In the genomic region with DNA sequence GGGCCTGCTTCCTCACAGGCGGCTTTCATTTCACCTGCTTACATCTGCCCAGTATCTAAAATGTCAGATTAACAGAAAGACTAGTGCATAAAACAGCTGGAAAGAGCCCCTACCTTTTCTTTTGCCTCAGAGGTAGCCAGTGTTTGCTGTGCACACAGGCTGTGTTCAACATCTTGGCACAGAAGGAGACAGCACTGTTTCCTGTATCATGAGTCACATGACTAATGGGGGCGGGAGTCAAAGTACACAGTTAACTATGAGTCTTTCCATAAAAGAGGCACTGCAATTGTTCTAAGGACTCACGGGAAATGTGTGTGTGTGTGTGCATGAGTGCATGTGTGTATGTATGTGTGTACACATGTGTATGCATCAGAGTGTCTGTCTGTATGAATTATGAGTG, we compare ENCODE assay signal across 12 mouse cellular contexts. TPM values are rescaled to one million over a fixed set of nuclear protein-coding genes. Genes with fewer than 3 reads are reported as not detected.
A peak's percentile ranks its signal among the peaks of the same experiment; 100 is the strongest.
DNase-seq lines count a peak whose midpoint lies in the region; ATAC-seq and TF ChIP-seq lines count a peak whose summit lies in the region.
"Had no signal": no experiment of that assay in that cellular context is flagged by ENCODE, and none has a peak within 500 bp of the region (broad histone marks: within the 10 kb centered on the region; RNA-seq: fewer than 3 reads in every experiment).

No protein-coding gene starts in this region.

- no peaks in the 10 kb centered on the region for H3K79me2 ChIP-seq in C2C12 (ENCODE audit: control insufficient read depth, insufficient read depth)

- H3K4me2 ChIP-seq in kidney, embryonic 16.5 days (replicated peaks; ENCODE audit: low read depth, low read length): no peak overlapping the region
- H3K4me2 ChIP-seq in intestine, embryonic 16.5 days (ENCODE audit: low read depth, low read length): no peak overlapping the region; the same call in 1 of the 2 replicates
- H3K4me2 ChIP-seq: forebrain, embryonic 15.5 days; lung, embryonic 15.5 days had no signal

- no peaks in the 10 kb centered on the region for H3K79me3 ChIP-seq in C2C12 (ENCODE audit: low read depth)

- DNase-seq in kidney, adult 9 months: peak; percentile 62
- peak; percentile 19 for DNase-seq in 3134 (ENCODE audit: extremely low read depth, insufficient read length, low spot score)
- DNase-seq in hindbrain, embryonic 10.5 days (ENCODE audit: low spot score): no peak
- no peak for DNase-seq in neural tube, embryonic 10.5 days (ENCODE audit: extremely low spot score, low spot score)
- DNase-seq: cerebellum, adult 8-10 months; heart, adult 18-20 months; right cerebral cortex, postnatal 14 days had no signal

- H3K4me1 ChIP-seq in kidney, embryonic 16.5 days (ENCODE audit: insufficient read depth, low read length): peaks cover 27% of the 10 kb centered on the region
- peaks cover 40% of the 10 kb centered on the region for H3K4me1 ChIP-seq in intestine, embryonic 16.5 days (ENCODE audit: control insufficient read depth, insufficient read depth, low read length)
- H3K4me1 ChIP-seq in hindbrain, embryonic 10.5 days (replicated peaks): peaks cover 82% of the 10 kb centered on the region

- no peaks in the 10 kb centered on the region for H3K27me3 ChIP-seq in kidney, embryonic 16.5 days (ENCODE audit: insufficient read depth, low read length)
- peaks cover 5% of the 10 kb centered on the region for H3K27me3 ChIP-seq in C2C12 (ENCODE audit: control insufficient read depth, insufficient read depth, insufficient read length)
- no peaks in the 10 kb centered on the region for H3K27me3 ChIP-seq in intestine, embryonic 16.5 days (replicated peaks; ENCODE audit: control insufficient read depth, insufficient read depth, low read length)
- H3K27me3 ChIP-seq in hindbrain, embryonic 10.5 days (ENCODE audit: insufficient read depth, poor library complexity, severe bottlenecking): peaks cover 28% of the 10 kb centered on the region
- H3K27me3 ChIP-seq: forebrain, embryonic 15.5 days had no signal

- no peak overlapping the region for H3ac ChIP-seq in C2C12 (ENCODE audit: control insufficient read depth, insufficient read length, low read depth)

- H3K9ac ChIP-seq in kidney, embryonic 16.5 days (replicated peaks; ENCODE audit: low read length): no peak overlapping the region
- H3K9ac ChIP-seq in intestine, embryonic 16.5 days (ENCODE audit: low read depth, low read length): no peak overlapping the region
- H3K9ac ChIP-seq: forebrain, embryonic 15.5 days; lung, embryonic 15.5 days had no signal

- TF ChIP-seq CTCF in C2C12 (IDR thresholded peaks at IDR 0.05; ENCODE audit: control insufficient read depth, insufficient read depth, insufficient read length): no peak

- H3K9me3 ChIP-seq in kidney, embryonic 16.5 days (ENCODE audit: low read length): no peaks in the 10 kb centered on the region
- H3K9me3 ChIP-seq in intestine, embryonic 16.5 days (ENCODE audit: control insufficient read depth, low read length): no peaks in the 10 kb centered on the region
- H3K9me3 ChIP-seq in hindbrain, embryonic 10.5 days: no peaks in the 10 kb centered on the region
- H3K9me3 ChIP-seq: forebrain, embryonic 15.5 days; lung, embryonic 15.5 days had no signal

- no peak overlapping the region for H3K27ac ChIP-seq in kidney, embryonic 16.5 days (ENCODE audit: low read length)
- peak overlapping the region; percentile 47; the same call in 1 of the 2 replicates for H3K27ac ChIP-seq in intestine, embryonic 16.5 days (ENCODE audit: low read length)
- no peak overlapping the region for H3K27ac ChIP-seq in hindbrain, embryonic 10.5 days
- H3K27ac ChIP-seq: forebrain, embryonic 15.5 days; lung, embryonic 15.5 days had no signal

- no peaks in the 10 kb centered on the region for H3K36me3 ChIP-seq in kidney, embryonic 16.5 days (ENCODE audit: insufficient read depth, low read length)
- H3K36me3 ChIP-seq in C2C12 (ENCODE audit: control insufficient read depth, insufficient read depth): no peaks in the 10 kb centered on the region
- no peaks in the 10 kb centered on the region for H3K36me3 ChIP-seq in intestine, embryonic 16.5 days (ENCODE audit: control insufficient read depth, insufficient read depth, low read length)
- no peaks in the 10 kb centered on the region for H3K36me3 ChIP-seq in hindbrain, embryonic 10.5 days
- H3K36me3 ChIP-seq: forebrain, embryonic 15.5 days; lung, embryonic 15.5 days had no signal

- ATAC-seq in kidney, embryonic 16.5 days (ENCODE audit: low FRiP score, low TSS enrichment): no peak
- peak; percentile 44 for ATAC-seq in intestine, embryonic 16.5 days
- ATAC-seq: forebrain, embryonic 15.5 days had no signal

- 69% methylated on average over 3 of the region's 3 CpGs for WGBS in kidney, embryonic 16.5 days
- WGBS in intestine, embryonic 16.5 days: 52% methylated on average over 3 of the region's 3 CpGs
- WGBS in hindbrain, embryonic 10.5 days: 86% methylated on average over 3 of the region's 3 CpGs

- no peak overlapping the region for H3K4me3 ChIP-seq in kidney, embryonic 16.5 days (ENCODE audit: low read length)
- H3K4me3 ChIP-seq in C2C12 (ENCODE audit: insufficient read depth, poor library complexity, severe bottlenecking): no peak overlapping the region
- 0 out of 2 replicates have a peak overlapping the region, but pooled peaks have one; percentile 12 for H3K4me3 ChIP-seq in intestine, embryonic 16.5 days (ENCODE audit: low read length)
- no peak overlapping the region for H3K4me3 ChIP-seq in hindbrain, embryonic 10.5 days
- H3K4me3 ChIP-seq: forebrain, embryonic 15.5 days; lung, embryonic 15.5 days had no signal

TF ChIP-seq in C2C12, 6 proteins besides CTCF, POLR2A, EP300 and RAD21:
- TF ChIP-seq MYOD1 (IDR thresholded peaks at IDR 0.05; ENCODE audit: control insufficient read depth, insufficient read length, low read depth) (no peak), USF1 (IDR thresholded peaks at IDR 0.05; ENCODE audit: low read depth) (peak; percentile 79)

RNA-seq across cellular contexts. Expression of gene Trim2, which starts 43.9 kb away (rescaled TPM):
- polyA plus RNA-seq in kidney, embryonic 16.5 days (2015; fragmentation: Nextera tagmentation; extraction: Ambion mirVana): 25.5 and 28.3 TPM in 2 replicates
- 2.4 TPM for polyA plus RNA-seq in C2C12 (2012; fragmentation: generic; extraction: Trizol)
- 57.0 and 57.5 TPM in 2 replicates for polyA plus RNA-seq in intestine, embryonic 16.5 days (2015; fragmentation: Nextera tagmentation; extraction: Ambion mirVana)
- polyA plus RNA-seq in hindbrain, embryonic 10.5 days (2016; fragmentation: Nextera tagmentation; extraction: Ambion mirVana): 65.9 and 87.0 TPM in 2 replicates

Comparison
In these comparisons a context has a peak if more than half of its experiments do, and no peak if none do; other contexts are left out.
1. DNase-seq: peak in kidney, adult 9 months (single experiment) and 3134 (single experiment); none in hindbrain, embryonic 10.5 days (single experiment) and neural tube, embryonic 10.5 days (single experiment).